Mouse (Mus musculus) heart, adult 18-20 months (tissue): ENCODE measurements around the gene Rhot2. TPM values are rescaled to one million over a fixed set of nuclear protein-coding genes. Genes with fewer than 3 reads are reported as not detected.

Source experiments
- DNase-seq, 2 experiments: peaks; one replicate each; pipeline ENCODE4 v3.0.0; 2021 to 2022; ENCODE audit warnings: mixed read lengths in 1 of 2
- microRNA-seq, 2 experiments: library from miRNA; unstranded; fragments of <30 nt; microRNA quantifications; one replicate each; pipeline ENCODE4 v1.2.0; 2022
- total RNA-seq, 2 experiments: library from RNA; stranded (reverse); gene quantifications; 2 replicates each; pipeline ENCODE4 v1.2.3; 2021

Gene Rhot2
- total RNA-seq, 2 experiments from 2014 or later: 138 to 140 TPM

- peak; percentile 50 to 52 for DNase-seq
Measured at GRCm38 (mm10) chr17:25796211-25796771, 48.4 kb downstream of the Rhot2 start.

- DNase-seq: no peak
Measured at GRCm38 (mm10) chr17:25795609-25796092, 49.0 kb downstream of the Rhot2 start, which contains the start of gene AC134908.4. AC134908.4 (minus strand) TSS chr17:25795659.

GRCm38 (mm10) chr17:25794998-25795397 is 49.7 kb downstream of the Rhot2 start:
- DNase-seq: no peak

- no peak for DNase-seq
Measured at GRCm38 (mm10) chr17:25794197-25794596, 50.5 kb downstream of the Rhot2 start.

- peak; percentile 85 to 89 for DNase-seq
Measured at GRCm38 (mm10) chr17:25792615-25793014, 52.0 kb downstream of the Rhot2 start, which contains the start of gene Fam173a. Fam173a (minus strand) TSS chr17:25792901.

GRCm38 (mm10) chr17:25791843-25792527 is 52.7 kb downstream of the Rhot2 start:
- DNase-seq: peak; percentile 86 to 94

- DNase-seq: no peak
Measured at GRCm38 (mm10) chr17:25791320-25791842, 53.3 kb downstream of the Rhot2 start.

Small RNA genes within 50 kb of the gene (microRNA-seq; reads per million reads assigned to microRNA genes)
- 0.38 to 1.4 reads per million in 2 experiments for gene Mir3082

Other genes starting within 250 kb of the Rhot2 start
- gene Gng13, start 127.7 kb downstream of the Rhot2 start, total RNA-seq: under 1 TPM in 1 of 2 experiments, not detected in 1; 0.77 TPM
- 1 to 10 TPM in 1 of 2 experiments, under 1 TPM in 1; 0.84 to 1.3 TPM for gene Chtf18, start 117.4 kb downstream of the Rhot2 start, total RNA-seq
- 1 to 10 TPM; 3.6 to 5.2 TPM for gene Rpusd1, start 117.2 kb downstream of the Rhot2 start, total RNA-seq
- gene Mslnl, start 108.8 kb downstream of the Rhot2 start, total RNA-seq: not detected
- 10 to 100 TPM; 10.3 to 20.2 TPM for gene Msln, start 90.5 kb downstream of the Rhot2 start, total RNA-seq
- gene Narfl, start 71.1 kb downstream of the Rhot2 start, total RNA-seq: 10 to 100 TPM; 43.9 to 50.1 TPM
- gene Haghl, start 59.2 kb downstream of the Rhot2 start, total RNA-seq: 10 to 100 TPM; 11.4 to 12.1 TPM
- gene Ccdc78, start 58.3 kb downstream of the Rhot2 start, total RNA-seq: under 1 TPM in 1 of 2 experiments, not detected in 1; 0.39 TPM
- 10 to 100 TPM; 45.5 to 51.5 TPM for gene Fam173a, start 52.0 kb downstream of the Rhot2 start, total RNA-seq
- not detected for gene AC134908.4, start 49.2 kb downstream of the Rhot2 start, total RNA-seq
- gene Metrn, start 47.7 kb downstream of the Rhot2 start, total RNA-seq: 10 to 100 TPM; 55.0 to 76.0 TPM
- gene Fbxl16, start 35.8 kb downstream of the Rhot2 start, total RNA-seq: 1 to 10 TPM; 1.5 to 1.7 TPM
- 10 to 100 TPM in 1 of 2 experiments, 1 to 10 TPM in 1; 9.8 to 11.7 TPM for gene Wdr24, start 21.2 kb downstream of the Rhot2 start, total RNA-seq
- gene Jmjd8, start 16.0 kb downstream of the Rhot2 start, total RNA-seq: 10 to 100 TPM; 28.0 to 34.0 TPM
- 100 to 1,000 TPM; 113 to 128 TPM for gene Stub1, start 11.4 kb downstream of the Rhot2 start, total RNA-seq
- gene Rhbdl1, start 7.6 kb downstream of the Rhot2 start, total RNA-seq: 1 to 10 TPM; 1.8 to 2.3 TPM
- gene Gm20683, start 3.1 kb downstream of the Rhot2 start, total RNA-seq: 1 to 10 TPM; 1.2 to 3.3 TPM
- 1 to 10 TPM; 1.0 to 2.3 TPM for gene Wdr90, start 16.6 kb upstream of the Rhot2 start, total RNA-seq
- gene Mcrip2, start 23.9 kb upstream of the Rhot2 start, total RNA-seq: 100 to 1,000 TPM; 283 to 318 TPM
- 10 to 100 TPM; 11.8 to 15.2 TPM for gene Mettl26, start 30.2 kb upstream of the Rhot2 start, total RNA-seq
- under 1 TPM; 0.21 to 0.50 TPM for gene Wfikkn1, start 36.0 kb upstream of the Rhot2 start, total RNA-seq
- 10 to 100 TPM; 14.5 to 15.3 TPM for gene Rab40c, start 74.9 kb upstream of the Rhot2 start, total RNA-seq
- gene Pigq, start 100.1 kb upstream of the Rhot2 start, total RNA-seq: 10 to 100 TPM; 37.8 to 43.4 TPM
- under 1 TPM in 1 of 2 experiments, not detected in 1; 0.21 TPM for gene Nhlrc4, start 100.1 kb upstream of the Rhot2 start, total RNA-seq
- gene A930017K11Rik, start 107.7 kb upstream of the Rhot2 start, total RNA-seq: under 1 TPM; 0.32 to 0.57 TPM
- 1 to 10 TPM; 6.1 to 8.5 TPM for gene Capn15, start 140.9 kb upstream of the Rhot2 start, total RNA-seq
- gene Rab11fip3, start 224.7 kb upstream of the Rhot2 start, total RNA-seq: 10 to 100 TPM; 30.6 to 30.7 TPM
- 10 to 100 TPM; 11.9 to 12.8 TPM for gene Decr2, start 245.5 kb upstream of the Rhot2 start, total RNA-seq